Mouse (Mus musculus): ENCODE measurements around the gene Ano8. TPM values are rescaled to one million over a fixed set of nuclear protein-coding genes. Genes with fewer than 3 reads are reported as not detected.

The Ano8 gene
- polyA plus RNA-seq, 1 experiment from 2014 or later, result 5.4 TPM

- no peak overlapping the region for H3K27ac ChIP-seq (ENCODE audit: low read depth, low read length)
- H3K9me3 ChIP-seq (replicated peaks; ENCODE audit: control insufficient read depth, low read length), result no peaks in the 10 kb centered on the region
- peak; percentile 97 for DNase-seq (ENCODE audit: low spot score)
- H3K36me3 ChIP-seq (ENCODE audit: control insufficient read depth, insufficient read depth, low read length), result peaks cover 44% of the 10 kb centered on the region
- H3K4me3 ChIP-seq (ENCODE audit: low read depth, low read length), result peak overlapping the region; percentile 72
- under 1% methylated on average over 22 of the region's 22 CpGs for WGBS
- H3K27me3 ChIP-seq (replicated peaks; ENCODE audit: control insufficient read depth, insufficient read depth, low read length), result no peaks in the 10 kb centered on the region
- H3K4me2 ChIP-seq (ENCODE audit: low read length), result peak overlapping the region; percentile 99
- peak overlapping the region; percentile 70 for H3K9ac ChIP-seq (ENCODE audit: low read length)
- peaks cover 12% of the 10 kb centered on the region for H3K4me1 ChIP-seq (ENCODE audit: control insufficient read depth, insufficient read depth, low read length)
- peak; percentile 86 for ATAC-seq
These were observed 2.7 kb upstream of the Ano8 start for GRCm38 (mm10) chr8:71488454-71488853.

GRCm38 (mm10) chr8:71487691-71488445 is 2.1 kb upstream of the Ano8 start, which contains the start of gene Gtpbp3:
Gtpbp3 (plus strand) TSS chr8:71488103.
- no peaks in the 10 kb centered on the region for H3K27me3 ChIP-seq (replicated peaks; ENCODE audit: control insufficient read depth, insufficient read depth, low read length)
- H3K4me3 ChIP-seq (ENCODE audit: low read depth, low read length), result peak within 1 kb of the TSS; percentile 72
- DNase-seq (ENCODE audit: low spot score) (peak; percentile 82), ATAC-seq (peak; percentile 38)
- peaks cover 44% of the 10 kb centered on the region for H3K36me3 ChIP-seq (ENCODE audit: control insufficient read depth, insufficient read depth, low read length)
- under 1% methylated on average over 33 of the region's 33 CpGs for WGBS
- peaks cover 12% of the 10 kb centered on the region for H3K4me1 ChIP-seq (ENCODE audit: control insufficient read depth, insufficient read depth, low read length)
- peak within 1 kb of the TSS; percentile 72 for H3K9ac ChIP-seq (ENCODE audit: low read length)
- H3K9me3 ChIP-seq (replicated peaks; ENCODE audit: control insufficient read depth, low read length), result no peaks in the 10 kb centered on the region
- peak within 1 kb of the TSS; percentile 99 for H3K4me2 ChIP-seq (ENCODE audit: low read length)
- peak within 1 kb of the TSS; percentile 70 for H3K27ac ChIP-seq (ENCODE audit: low read depth, low read length)

- Histone ChIP-seq H3K27ac (ENCODE audit: low read depth, low read length) (peak overlapping the region; percentile 24; the same call in 1 of the 2 replicates), H3K4me3 (ENCODE audit: low read depth, low read length) (peak overlapping the region; percentile 88), H3K4me2 (ENCODE audit: low read length) (peak overlapping the region; percentile 83), H3K9me3 (replicated peaks; ENCODE audit: control insufficient read depth, low read length) (no peaks in the 10 kb centered on the region), H3K27me3 (replicated peaks; ENCODE audit: control insufficient read depth, insufficient read depth, low read length) (no peaks in the 10 kb centered on the region), H3K36me3 (ENCODE audit: control insufficient read depth, insufficient read depth, low read length) (peaks cover 43% of the 10 kb centered on the region), H3K9ac (ENCODE audit: low read length) (peak overlapping the region; percentile 97; the same call in 1 of the 2 replicates), H3K4me1 (ENCODE audit: control insufficient read depth, insufficient read depth, low read length) (peaks cover 12% of the 10 kb centered on the region)
- ATAC-seq (no peak), DNase-seq (ENCODE audit: low spot score) (no peak)
- 6% methylated on average over 7 of the region's 7 CpGs for WGBS
These were observed 370 bp upstream of the Ano8 start for GRCm38 (mm10) chr8:71486136-71486529.

GRCm38 (mm10) chr8:71484736-71485135 is 1.0 kb downstream of the Ano8 start:
- Histone ChIP-seq H3K9me3 (replicated peaks; ENCODE audit: control insufficient read depth, low read length) (no peaks in the 10 kb centered on the region), H3K4me1 (ENCODE audit: control insufficient read depth, insufficient read depth, low read length) (peaks cover 12% of the 10 kb centered on the region), H3K4me3 (ENCODE audit: low read depth, low read length) (peak overlapping the region; percentile 88), H3K9ac (ENCODE audit: low read length) (peak overlapping the region; percentile 97), H3K4me2 (ENCODE audit: low read length) (peak overlapping the region; percentile 83), H3K27me3 (replicated peaks; ENCODE audit: control insufficient read depth, insufficient read depth, low read length) (no peaks in the 10 kb centered on the region), H3K36me3 (ENCODE audit: control insufficient read depth, insufficient read depth, low read length) (peaks cover 47% of the 10 kb centered on the region), H3K27ac (ENCODE audit: low read depth, low read length) (no peak overlapping the region; the same call in 1 of the 2 replicates)
- ATAC-seq (no peak), DNase-seq (ENCODE audit: low spot score) (no peak)
- WGBS, result 93% methylated on average over 19 of the region's 19 CpGs

- no peaks in the 10 kb centered on the region for H3K27me3 ChIP-seq (replicated peaks; ENCODE audit: control insufficient read depth, insufficient read depth, low read length)
- ATAC-seq (no peak), DNase-seq (ENCODE audit: low spot score) (no peak)
- no peak overlapping the region for H3K4me2 ChIP-seq (ENCODE audit: low read length)
- H3K9me3 ChIP-seq (replicated peaks; ENCODE audit: control insufficient read depth, low read length), result no peaks in the 10 kb centered on the region
- H3K9ac ChIP-seq (ENCODE audit: low read length), result no peak overlapping the region
- H3K4me3 ChIP-seq (ENCODE audit: low read depth, low read length), result no peak overlapping the region
- H3K4me1 ChIP-seq (ENCODE audit: control insufficient read depth, insufficient read depth, low read length), result peaks cover 7% of the 10 kb centered on the region
- H3K27ac ChIP-seq (ENCODE audit: low read depth, low read length), result no peak overlapping the region
- WGBS, result 50% methylated on average over 8 of the region's 8 CpGs
- peaks cover 55% of the 10 kb centered on the region for H3K36me3 ChIP-seq (ENCODE audit: control insufficient read depth, insufficient read depth, low read length)
These were observed 1.8 kb downstream of the Ano8 start for GRCm38 (mm10) chr8:71483932-71484331.

- H3K36me3 ChIP-seq (ENCODE audit: control insufficient read depth, insufficient read depth, low read length), result peaks cover 79% of the 10 kb centered on the region
- no peak overlapping the region for H3K4me2 ChIP-seq (ENCODE audit: low read length)
These were observed 6.8 kb downstream of the Ano8 start for GRCm38 (mm10) chr8:71478943-71479342.

GRCm38 (mm10) chr8:71477196-71477845 is 8.4 kb downstream of the Ano8 start:
- H3K36me3 ChIP-seq (ENCODE audit: control insufficient read depth, insufficient read depth, low read length), result peaks cover 79% of the 10 kb centered on the region

More at GRCm38 (mm10) chr8:71478943-71479342, 6.8 kb downstream of the Ano8 start:
- H3K27me3 ChIP-seq (replicated peaks; ENCODE audit: control insufficient read depth, insufficient read depth, low read length), result no peaks in the 10 kb centered on the region
- ATAC-seq (no peak), DNase-seq (ENCODE audit: low spot score) (no peak)
- H3K9ac ChIP-seq (ENCODE audit: low read length), result no peak overlapping the region
- H3K4me3 ChIP-seq (ENCODE audit: low read depth, low read length), result no peak overlapping the region
- H3K9me3 ChIP-seq (replicated peaks; ENCODE audit: control insufficient read depth, low read length), result no peaks in the 10 kb centered on the region
- H3K4me1 ChIP-seq (ENCODE audit: control insufficient read depth, insufficient read depth, low read length), result peaks cover 8% of the 10 kb centered on the region
- no peak overlapping the region for H3K27ac ChIP-seq (ENCODE audit: low read depth, low read length)
- WGBS, result 92% methylated on average over 11 of the region's 11 CpGs

GRCm38 (mm10) chr8:71476099-71476940 is 9.4 kb downstream of the Ano8 start:
- Histone ChIP-seq H3K36me3 (ENCODE audit: control insufficient read depth, insufficient read depth, low read length) (peaks cover 80% of the 10 kb centered on the region), H3K9me3 (replicated peaks; ENCODE audit: control insufficient read depth, low read length) (no peaks in the 10 kb centered on the region)

More at GRCm38 (mm10) chr8:71477196-71477845, 8.4 kb downstream of the Ano8 start:
- 42% methylated on average over 14 of the region's 14 CpGs for WGBS
- Histone ChIP-seq H3K27me3 (replicated peaks; ENCODE audit: control insufficient read depth, insufficient read depth, low read length) (no peaks in the 10 kb centered on the region), H3K9ac (ENCODE audit: low read length) (peak overlapping the region; percentile 75), H3K9me3 (replicated peaks; ENCODE audit: control insufficient read depth, low read length) (no peaks in the 10 kb centered on the region), H3K4me1 (ENCODE audit: control insufficient read depth, insufficient read depth, low read length) (peaks cover 8% of the 10 kb centered on the region), H3K27ac (ENCODE audit: low read depth, low read length) (peak overlapping the region; percentile 90; the same call in 1 of the 2 replicates), H3K4me3 (ENCODE audit: low read depth, low read length) (peak overlapping the region; percentile 50), H3K4me2 (ENCODE audit: low read length) (peak overlapping the region; percentile 75)
- ATAC-seq, result peak; percentile 4; the same call in 1 of the 2 replicates
- peak; percentile 59 for DNase-seq (ENCODE audit: low spot score)

More at GRCm38 (mm10) chr8:71476099-71476940, 9.4 kb downstream of the Ano8 start:
- 1% methylated on average over 107 of the region's 121 CpGs for WGBS
- Histone ChIP-seq H3K4me1 (ENCODE audit: control insufficient read depth, insufficient read depth, low read length) (peaks cover 8% of the 10 kb centered on the region), H3K4me2 (ENCODE audit: low read length) (peak overlapping the region; percentile 75), H3K27ac (ENCODE audit: low read depth, low read length) (peak overlapping the region; percentile 90), H3K9ac (ENCODE audit: low read length) (peak overlapping the region; percentile 75), H3K27me3 (replicated peaks; ENCODE audit: control insufficient read depth, insufficient read depth, low read length) (no peaks in the 10 kb centered on the region), H3K4me3 (ENCODE audit: low read depth, low read length) (peak overlapping the region; percentile 50)
- peak; percentile 86 for DNase-seq (ENCODE audit: low spot score)
- peak; percentile 82 for ATAC-seq

Measured in forebrain, embryonic 14.5 days (tissue).